Mouse (Mus musculus): Measurements from ENCODE around the gene Cntrob.
A peak's percentile ranks its signal among the peaks of the same experiment; 100 is the strongest.

Gene Cntrob

DNA sequence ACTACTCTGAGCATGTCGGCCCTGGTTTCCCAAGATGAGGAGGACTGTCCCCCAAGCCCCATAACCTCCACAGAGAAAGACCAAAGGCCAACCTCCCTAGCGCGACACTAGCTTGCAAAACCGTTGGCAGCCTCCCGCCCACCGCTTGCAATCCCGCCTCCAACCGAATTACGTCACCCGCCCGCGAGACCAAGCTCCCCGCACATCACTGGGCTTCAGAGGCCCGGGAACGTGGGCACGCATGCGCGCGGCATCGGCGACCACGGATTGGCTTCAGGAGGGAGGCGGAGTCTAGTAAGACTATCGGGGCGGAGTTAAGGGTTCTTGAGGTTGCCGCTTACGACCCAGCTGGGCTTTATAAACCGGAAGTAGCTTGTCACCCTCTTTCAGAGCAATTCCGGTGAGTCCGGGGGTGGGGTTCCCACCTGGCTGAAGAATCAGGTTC is at the start of gene Cntrob, which contains the start of gene Trappc1:
Cntrob (minus strand) TSS at position 109 of the 445 bp plus-strand sequence.
Trappc1 (plus strand) TSS at position 314 of the 445 bp plus-strand sequence.
- peak; percentile 99 to 100 for DNase-seq (ENCODE audit: low spot score in 2 of 2)

DNA sequence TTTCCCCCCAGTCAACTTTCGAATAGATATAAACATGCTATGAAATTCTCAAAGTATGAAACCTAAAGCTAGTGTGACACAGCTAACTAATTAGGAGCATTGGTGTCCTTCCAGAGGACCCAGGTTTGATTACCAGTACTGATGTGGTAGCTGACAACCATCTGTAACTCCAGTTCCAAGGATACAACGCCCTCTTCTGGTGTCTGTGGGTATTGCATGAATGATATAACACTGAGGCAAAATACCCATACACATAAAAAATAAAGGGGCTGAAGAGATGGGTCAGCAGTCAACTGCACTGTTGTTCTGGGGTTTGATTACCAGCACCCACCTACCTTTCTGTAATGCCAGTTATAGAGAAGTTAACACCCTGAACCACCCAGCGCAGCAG is 49.2 kb upstream of the Cntrob start:
- DNase-seq (ENCODE audit: low spot score in 2 of 2): no peak

DNA sequence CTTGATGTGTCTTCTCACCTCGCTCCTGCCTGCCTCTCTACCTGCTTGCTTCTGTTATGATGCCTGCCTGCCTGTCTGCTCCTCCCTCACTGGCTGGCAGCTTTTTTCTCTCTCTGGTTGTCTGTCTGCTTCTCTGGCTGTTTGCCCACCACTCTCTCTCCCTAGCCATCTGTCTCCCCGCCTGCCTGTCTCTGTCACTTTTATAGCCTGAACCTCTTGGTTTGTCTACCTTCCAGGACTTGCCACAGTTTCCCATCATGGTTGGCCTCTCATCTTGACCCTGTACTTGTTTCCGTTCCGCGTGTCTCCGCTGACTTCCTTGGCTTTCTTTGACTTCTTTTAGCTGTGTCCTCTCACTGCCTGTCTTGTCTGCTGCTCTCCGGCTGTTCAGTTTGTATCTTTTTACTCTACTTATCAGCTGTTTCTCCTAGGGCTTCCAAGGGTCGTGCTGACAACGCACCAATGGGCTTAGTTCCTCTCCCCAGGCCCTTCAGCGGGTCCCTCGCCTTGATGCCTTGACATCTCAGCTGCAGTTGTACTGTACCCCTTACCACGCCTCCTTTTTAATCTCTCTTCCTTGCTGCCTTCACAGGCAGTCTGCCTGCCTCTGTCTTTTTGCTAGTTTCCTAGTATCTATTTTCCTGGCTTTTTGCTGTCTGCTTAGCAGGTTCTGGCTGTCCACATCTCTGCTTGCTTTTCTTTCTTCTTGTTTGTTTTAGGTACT is 48.6 kb upstream of the Cntrob start:
- DNase-seq (ENCODE audit: low spot score in 2 of 2): no peak

DNA sequence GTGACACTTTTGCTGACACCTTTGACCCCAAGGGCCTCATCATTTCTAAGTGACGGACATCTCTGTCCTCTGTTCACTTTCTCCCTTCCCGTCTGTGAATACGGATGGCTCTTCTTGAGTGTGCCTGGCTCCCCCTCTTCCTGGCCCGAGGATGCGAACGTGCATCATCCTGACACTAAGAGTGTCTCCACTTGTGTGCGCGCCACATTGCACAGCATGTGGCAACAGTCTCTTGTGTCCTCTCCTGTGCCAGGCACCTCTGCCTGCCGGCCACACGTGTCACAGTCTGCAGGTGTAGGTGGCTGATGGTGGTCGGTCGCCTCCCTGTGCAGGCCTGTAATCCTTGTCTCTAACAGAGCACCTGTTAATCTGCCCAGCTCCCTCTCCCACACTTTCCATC is 48.0 kb upstream of the Cntrob start:
- no peak for DNase-seq (ENCODE audit: low spot score in 2 of 2)

DNA sequence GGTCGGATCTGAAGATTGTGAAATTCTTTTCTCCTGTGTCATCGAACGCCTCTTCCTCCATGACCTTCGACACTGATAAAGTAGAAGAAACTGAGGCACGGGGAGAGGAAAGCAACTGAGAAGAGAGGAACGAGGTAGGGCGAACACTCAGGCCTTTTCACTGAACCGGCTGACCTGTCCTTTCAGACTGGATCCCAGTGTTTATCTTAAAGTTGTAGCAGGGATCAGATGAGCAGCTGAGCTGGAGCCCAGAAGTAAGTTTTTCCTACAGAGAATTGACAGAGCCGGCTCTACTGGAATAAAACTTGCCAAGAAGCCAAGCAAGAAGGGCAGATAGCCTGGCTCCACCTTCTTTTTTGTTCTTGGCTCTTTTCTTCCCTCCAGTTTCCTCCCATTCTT is 47.2 kb upstream of the Cntrob start:
- DNase-seq (ENCODE audit: low spot score in 2 of 2): no peak

DNA sequence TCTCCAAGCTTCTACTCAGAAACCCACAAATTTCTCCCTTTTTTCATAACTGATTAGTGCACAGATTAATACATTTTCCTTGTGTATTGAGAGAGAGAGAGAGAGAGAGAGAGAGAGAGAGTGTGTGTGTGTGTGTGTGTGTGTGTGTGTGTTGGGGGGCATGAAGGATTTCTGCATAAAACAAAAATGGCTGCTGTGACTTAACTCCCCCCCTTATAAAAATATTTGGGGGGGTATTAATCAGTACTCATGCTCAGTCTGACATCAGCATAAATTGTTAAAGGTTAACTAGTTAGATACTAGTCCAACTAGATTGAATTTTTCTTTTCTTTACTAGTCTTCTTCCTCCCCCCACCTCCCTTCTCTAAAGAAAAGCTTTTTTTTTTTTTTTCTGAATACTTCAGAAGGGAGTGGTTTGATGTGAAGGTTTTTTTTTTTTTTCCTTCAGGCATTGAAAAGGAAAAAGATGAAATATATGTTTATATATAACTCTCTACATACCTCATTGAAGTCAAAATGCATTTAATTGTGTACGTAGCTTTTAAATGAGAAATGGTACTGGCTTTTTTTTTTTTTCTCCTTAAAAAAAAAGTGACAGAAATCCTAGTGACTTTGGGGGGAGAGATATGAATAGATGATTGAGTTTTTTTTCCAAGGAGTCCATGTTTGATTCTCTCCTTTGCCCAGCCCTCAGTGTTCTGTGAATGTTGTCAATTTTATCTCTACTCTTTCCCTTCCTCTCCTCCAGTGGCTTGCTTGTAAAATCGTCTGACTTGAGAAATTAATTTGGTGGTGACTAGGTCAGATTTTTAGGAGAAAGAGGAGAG is 46.6 kb upstream of the Cntrob start:
- no peak for DNase-seq (ENCODE audit: low spot score in 2 of 2)

DNA sequence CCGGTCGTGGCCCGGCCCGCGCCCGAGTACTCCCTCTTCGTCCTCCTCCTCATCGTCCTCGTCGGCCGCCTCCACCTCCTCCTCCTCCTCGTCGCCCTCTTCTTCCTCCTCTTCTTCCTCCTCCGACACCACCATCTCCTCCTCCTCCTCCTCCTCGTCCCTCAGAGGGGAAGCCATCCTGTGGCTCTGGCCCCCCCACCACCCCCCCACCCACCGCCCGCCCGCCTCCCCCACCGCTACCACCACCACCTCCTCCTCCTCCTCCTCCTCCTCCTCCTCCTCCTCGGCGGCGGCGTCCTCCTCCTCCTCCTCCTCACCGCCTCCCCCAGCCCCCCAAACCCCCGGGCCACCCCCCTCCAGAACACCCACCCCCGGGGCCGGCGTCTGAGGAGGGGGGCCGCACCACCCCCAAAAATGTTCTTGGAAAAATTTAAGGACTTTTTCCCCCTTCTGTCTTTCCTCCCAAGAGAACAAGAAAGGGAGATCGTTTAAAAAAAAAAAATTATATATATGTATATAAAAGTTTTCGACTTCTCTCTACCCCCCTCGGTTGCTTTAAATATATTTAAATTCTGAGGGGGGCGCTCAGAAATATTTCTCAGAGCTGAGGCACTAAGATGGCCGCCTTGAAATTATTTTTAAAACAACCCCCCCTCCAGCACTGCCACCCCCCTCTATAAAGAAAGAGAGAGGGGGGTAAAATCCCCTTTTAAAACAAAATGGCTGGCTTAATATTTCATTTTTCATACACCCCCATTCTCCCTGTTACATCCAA is 45.8 kb upstream of the Cntrob start, which contains the start of gene Chd3:
Chd3 (minus strand) TSS at position 192 of the 775 bp plus-strand sequence.
- peak in 1 of 2 experiments; percentile 35 for DNase-seq (ENCODE audit: low spot score in 2 of 2)

DNA sequence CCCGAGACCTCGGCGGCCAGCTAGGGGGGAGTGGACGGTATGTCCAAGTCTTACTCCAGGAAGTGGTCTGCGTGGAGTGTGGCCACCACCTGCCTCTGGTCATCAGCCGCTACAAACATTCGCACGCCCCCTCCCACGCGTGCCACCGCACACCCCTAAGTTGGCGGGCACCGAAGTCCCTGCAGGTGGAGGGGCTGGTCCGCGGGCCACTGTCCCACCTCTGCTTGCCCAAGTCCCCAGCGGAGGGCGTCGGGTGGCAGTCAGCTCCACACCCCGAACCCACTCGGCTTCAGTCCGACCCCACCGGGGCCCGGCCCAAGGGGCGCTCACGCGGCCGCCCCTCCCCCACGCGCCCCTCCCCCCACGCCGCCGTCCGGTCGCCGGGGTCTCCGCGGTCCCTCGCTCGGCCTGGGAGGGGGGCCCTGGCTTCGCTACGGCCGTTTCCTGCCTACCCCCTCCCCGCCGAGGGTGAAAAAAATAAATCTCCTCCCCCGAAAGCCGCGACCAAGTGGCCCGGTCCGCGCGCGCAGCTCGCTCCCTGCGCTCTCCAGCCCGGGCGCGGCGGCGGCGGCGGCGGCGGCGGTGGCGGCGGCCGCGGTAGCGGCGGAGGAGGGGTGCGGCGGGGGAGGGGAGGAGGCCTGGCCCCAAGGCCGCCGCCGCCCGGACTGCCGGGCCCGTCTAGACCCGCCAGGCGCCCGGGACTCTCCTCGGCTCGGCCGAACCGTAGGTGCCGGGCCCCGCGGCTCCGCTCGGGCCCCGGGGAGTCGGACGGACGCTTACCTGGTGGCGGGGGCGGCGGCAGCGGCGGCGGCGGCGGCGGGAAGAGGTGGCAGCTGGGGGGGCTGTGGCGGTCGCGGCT is 45.0 kb upstream of the Cntrob start:
- DNase-seq (ENCODE audit: low spot score in 2 of 2): peak; percentile 22 to 41

DNA sequence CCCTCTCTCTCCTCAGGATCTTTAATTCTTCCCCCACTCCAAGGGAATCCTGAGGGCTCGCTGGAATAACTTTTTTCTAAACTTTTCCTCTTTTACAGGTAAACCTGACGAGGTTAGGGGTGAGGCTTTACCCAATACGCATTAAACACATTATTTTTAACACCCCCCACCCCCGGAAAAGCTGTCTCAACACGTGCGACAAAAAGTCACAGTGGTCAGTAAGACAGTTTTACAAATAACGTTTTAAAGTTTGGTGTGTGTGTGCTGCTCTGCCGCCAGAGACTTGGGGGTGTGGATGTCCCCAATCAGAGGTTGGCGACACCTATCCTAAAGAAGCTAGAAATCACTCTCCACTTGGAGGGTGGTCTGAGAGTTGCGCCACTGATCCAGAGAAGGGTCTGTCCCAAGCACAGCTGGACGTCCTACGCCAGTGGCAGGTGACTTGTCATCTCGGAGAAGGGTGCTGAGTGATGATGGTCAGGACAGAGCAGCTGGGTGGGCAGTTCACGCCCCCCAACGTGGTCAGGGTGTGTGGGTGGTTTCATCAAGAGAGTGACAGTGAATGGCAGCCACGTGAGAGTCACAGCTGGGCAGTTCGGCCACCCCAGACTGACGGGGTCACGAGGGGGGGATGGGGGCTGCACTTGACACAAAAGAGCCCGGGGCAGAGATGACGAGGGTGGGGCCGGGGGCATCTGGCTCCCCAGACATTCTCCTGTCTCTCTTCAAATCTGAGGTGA is 44.2 kb upstream of the Cntrob start:
- no peak for DNase-seq (ENCODE audit: low spot score in 2 of 2)

DNA sequence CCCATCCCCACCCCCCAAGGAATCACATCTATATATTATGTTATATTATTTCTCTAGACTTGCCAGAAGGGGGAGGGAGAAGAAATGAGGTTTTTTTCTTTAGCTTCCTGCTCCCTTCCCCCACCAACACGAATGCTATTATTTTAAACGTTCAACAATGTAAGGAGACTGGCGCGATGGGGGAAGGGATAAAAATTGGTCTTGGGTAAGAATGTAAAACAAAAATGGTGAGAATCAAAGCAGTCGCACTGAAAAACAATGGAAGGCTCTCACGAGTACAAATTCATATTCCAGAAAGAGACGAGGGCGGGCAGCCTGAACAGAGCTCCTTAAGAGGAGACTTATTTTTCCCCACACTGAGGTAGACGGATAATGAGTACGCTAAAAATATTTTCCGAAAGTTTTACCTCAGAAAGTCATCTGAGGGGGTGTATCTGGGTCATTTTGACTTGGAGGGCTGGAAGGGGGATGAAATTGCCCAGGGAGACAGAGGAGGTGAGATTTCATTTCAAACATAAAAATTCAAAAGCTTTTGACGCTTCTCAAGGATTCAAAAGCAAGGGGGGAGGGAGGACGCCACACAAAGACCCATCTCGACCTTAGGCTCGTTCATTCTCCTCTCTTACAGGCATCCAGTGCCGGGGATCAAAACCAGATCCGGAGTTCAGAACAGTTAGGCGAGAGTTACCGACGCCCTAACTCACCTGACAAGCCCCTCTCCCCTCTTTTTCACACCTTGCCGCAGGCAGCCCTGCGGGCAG is 43.5 kb upstream of the Cntrob start:
- DNase-seq (ENCODE audit: low spot score in 2 of 2): peak; percentile 30 to 41

DNA sequence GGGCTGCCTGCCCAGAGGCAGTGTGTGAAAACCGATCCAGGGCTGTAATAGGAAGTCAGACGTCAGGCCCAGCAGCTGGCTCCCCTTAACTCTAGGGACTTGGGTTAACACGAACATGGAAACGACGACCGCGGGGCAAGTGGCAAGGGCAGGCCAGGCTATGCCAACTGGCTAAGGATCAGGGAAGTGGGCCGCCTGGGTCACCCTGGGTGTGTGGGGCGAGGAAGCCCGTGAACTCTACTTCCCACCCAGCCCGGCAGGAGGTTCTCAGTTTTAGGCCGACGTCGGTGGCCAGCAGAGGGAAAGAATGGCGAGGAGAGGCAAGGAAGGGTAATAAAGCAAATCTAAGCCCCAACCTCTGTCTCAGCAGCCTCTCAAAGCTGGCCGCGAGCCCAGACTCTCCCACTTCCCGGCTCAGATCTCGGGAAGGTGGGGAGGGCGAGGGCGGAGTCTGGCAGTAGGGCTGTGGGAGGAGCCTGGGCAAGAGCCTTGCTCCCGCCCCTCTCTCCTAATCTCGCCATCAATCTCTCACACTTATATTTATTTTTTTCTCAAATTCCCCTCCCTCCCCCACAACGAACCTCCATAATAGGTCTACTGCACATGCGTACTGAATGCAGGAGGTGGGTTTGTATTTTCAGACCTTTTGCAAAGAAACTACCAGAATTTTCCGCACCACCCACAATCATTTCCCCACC is 42.7 kb upstream of the Cntrob start:
- DNase-seq (ENCODE audit: low spot score in 2 of 2): peak; percentile 71 to 75

DNA sequence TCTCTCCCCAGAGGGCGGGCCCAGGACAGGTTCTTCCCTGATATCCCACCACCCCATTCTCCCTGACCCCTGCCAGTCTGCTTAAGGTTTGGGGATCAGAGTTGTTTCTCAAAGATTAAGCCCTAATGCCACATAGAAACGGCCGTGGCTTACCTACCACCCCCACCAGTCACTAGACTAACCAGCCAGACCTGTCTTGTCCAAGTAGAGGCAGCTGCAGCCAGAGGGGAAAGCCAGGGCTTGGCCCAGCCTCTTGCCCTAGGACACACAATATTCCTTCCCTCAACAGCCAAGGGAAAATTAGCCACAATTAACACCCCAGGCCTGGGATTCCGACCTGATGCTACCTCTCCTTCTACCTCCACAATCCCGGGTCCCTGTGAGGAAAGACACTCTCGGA is 42.1 kb upstream of the Cntrob start:
- no peak for DNase-seq (ENCODE audit: low spot score in 2 of 2)

DNA sequence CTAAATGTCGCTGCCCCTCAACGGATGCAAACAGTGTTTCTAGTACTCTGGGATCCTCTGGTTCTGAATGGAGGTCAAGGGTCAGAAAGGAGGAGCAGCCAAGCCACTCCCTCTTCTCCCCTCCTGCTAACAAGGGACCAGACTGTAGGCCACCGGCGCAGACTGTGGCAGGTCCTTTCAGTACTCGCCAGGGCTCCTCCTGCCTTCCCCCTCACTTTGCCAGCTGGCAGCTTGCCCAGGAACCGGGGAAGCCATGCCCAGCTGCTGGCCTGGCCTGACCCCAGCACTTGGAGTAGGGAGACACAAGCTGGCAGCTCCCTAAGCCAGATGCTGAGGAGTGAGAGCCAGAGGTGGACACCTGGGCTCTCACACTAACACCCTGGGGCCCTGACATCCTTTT is 41.3 kb upstream of the Cntrob start:
- DNase-seq (ENCODE audit: low spot score in 2 of 2): no peak

DNA sequence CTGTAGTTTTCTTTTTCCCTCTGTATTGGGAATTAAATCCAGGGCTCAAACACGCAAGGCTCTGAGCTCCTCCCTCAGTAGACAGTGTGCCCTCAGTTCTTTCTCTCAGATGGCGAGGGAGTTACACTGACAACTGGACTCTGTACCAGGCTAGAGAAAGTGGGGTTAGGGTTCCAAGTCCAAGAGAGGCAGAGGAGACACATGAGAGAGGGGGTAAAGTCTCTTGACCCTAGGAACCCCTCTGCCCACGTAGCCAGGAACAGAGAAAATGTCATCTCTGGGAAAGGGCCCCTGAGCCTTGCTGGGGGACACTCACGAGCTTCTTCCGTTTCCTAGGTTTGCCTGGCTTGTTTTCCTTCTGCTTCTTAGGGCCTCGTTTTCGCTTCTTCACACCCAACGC is 40.8 kb upstream of the Cntrob start:
- no peak for DNase-seq (ENCODE audit: low spot score in 2 of 2)

DNA sequence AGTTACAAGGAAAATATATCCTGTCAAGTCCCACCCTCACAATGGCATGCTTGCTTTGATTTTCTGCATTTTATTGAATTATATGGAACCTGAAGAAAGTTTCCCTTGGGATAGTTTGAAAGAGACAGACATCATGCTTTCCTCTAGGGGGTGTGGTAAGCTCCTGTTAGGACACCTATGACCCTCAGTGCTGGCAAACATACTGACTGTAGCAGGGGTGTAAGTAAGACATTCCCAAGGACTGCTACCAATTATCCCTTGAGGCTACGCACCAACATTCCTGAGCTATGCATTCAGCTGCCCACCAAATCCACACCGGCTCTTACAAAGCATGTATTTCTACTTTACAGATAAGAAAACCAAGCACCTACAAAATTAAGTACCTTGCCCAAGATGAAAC is 38.9 kb upstream of the Cntrob start:
- no peak for DNase-seq (ENCODE audit: low spot score in 2 of 2)

DNA sequence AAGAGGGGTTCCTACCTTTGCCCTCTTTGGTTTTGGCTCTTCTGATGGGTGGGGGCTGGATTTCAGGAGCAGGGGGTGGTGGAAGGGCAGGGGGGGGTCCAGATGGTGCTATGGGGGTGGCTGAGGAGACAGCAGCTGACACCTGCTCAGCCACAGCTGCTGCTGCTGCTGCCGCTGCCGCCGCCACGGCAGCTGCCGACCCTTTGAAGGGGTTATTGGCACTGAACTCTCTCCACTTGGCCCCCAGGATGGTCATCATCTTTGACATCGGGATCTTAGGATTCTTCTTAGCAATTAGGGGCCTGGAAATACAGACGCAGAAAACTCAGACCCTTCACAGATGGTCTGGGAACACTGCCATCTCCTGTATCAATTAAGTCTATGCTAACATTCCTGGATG is 38.4 kb upstream of the Cntrob start:
- DNase-seq (ENCODE audit: low spot score in 2 of 2): no peak

DNA sequence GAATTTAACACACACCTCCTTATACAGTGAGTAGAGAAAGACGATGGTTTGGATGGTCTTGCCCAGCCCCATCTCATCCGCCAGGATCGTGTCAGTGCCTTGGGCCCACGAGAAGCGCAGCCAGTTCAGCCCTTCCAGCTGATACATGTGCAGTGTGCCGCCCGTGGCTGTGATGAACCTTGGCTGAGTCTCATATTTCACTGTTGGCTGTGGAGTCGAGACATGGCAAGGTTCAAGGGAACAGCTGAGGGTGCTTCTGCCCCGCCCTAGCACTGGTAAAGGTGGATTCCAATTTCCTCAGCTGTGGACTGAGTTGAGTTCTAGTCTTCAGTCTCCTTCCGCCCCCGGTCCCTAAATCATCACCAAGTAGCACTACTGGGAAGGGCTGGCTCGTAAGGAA is 34.1 kb upstream of the Cntrob start:
- no peak for DNase-seq (ENCODE audit: low spot score in 2 of 2)

DNA sequence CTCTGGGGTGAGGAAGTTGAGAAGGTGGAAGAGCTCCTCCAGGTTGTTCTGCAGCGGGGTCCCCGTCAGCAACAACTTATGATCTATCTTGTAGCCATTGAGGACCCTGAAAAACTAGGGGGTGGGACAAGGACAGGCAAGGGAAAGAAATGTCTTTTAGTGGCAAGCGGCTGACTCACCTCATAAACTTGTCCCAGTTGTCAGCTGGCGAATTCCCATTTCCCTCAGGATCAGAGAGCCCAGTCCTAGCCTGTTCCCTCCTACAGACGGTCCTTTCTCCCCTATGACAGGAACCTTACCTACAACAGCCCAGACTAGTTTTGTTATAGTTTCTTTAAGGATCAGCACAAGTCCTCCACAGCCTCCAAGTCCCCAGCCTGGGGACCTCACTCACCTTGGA is 33.0 kb upstream of the Cntrob start:
- DNase-seq (ENCODE audit: low spot score in 2 of 2): no peak

DNA sequence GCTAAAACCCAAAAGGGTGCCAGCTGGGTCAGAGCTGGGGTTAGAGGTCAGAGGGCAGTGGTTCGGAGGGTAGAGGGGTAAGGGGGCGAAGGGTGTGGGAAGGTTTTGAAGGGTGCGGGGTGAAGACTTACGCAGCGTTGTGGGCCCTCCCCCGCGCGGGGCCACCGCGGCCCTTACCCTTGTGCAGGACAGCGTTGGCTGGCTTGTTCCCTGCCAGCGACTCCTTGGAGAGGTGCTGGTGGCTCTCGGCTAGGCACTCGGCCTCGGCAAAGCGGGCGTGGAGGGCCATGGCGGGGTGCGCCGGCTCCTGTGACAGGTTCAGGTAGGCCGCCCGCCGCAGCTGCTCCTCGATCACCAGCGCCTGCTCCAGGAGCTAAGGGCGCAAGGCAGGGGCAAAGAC is 22.9 kb upstream of the Cntrob start:
- DNase-seq (ENCODE audit: low spot score in 2 of 2): no peak

Data from thymus, postnatal 10 days (tissue).